Mouse (Mus musculus): ENCODE data around the gene Wdr53.
"Not testable (repeated sequence)": the region's sequence is repeated elsewhere in the genome, so short reads cannot be mapped to it uniquely, and the experiment has no call there.

The Wdr53 gene

DNA sequence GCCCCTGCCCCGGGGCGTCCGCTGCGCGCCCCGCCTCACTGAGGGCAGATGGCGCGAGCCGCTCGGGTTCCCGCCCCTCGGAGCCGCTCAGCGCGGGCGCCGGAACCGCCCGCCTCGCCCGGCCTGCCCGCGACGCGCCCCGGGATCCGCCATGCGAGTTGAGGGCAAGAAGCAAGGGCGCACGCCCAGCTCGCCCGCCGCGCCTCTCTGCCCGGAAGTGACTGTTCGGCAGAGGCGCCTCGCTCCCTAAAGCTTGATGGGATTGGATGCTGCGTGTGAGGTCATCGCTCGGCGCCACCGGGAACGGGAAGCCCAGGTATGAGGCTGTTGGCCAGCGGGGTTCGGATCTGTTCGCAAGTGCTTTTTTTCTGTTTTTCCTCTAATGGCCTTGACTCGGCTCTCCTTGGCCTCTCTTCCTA lies at the start of gene Wdr53, which contains the start of gene Fbxo45:
TSS of gene Wdr53 (plus strand) at position 276 of the 419 bp plus-strand sequence.
TSS of gene Fbxo45 (minus strand) at position 207 of the 419 bp plus-strand sequence.
- DNase-seq: peak; percentile 98 to 99

- DNase-seq: peak; percentile 67 to 70
Measured at GRCm38 (mm10) chr16:32200256-32201003, 46.6 kb upstream of the Wdr53 start.

- peak in 1 of 2 experiments; percentile 21 for DNase-seq
Measured at GRCm38 (mm10) chr16:32201004-32201325, 46.1 kb upstream of the Wdr53 start.

DNA sequence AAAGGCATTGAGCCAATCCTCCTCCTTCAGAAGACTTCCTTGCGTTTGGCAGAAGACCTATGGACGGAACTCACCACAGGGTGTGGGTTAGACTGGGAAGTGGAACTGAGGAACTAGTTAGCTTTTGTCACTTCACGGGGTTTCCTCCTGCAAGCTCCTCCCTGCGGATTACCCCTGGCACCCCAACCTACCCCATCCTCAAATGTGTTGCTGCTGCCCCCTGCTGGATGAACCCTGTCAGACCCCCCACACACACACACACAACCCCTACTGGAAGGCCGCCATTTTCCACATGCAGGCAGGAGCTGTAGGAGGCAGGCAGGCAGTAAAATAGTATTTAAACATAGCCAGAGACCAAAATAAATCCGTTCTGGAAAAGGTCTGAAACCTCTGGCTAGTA lies 44.3 kb upstream of the Wdr53 start:
- peak; percentile 61 for DNase-seq

GRCm38 (mm10) chr16:32204902-32205301 lies 42.1 kb upstream of the Wdr53 start:
- peak; percentile 16 to 26 for DNase-seq

DNA sequence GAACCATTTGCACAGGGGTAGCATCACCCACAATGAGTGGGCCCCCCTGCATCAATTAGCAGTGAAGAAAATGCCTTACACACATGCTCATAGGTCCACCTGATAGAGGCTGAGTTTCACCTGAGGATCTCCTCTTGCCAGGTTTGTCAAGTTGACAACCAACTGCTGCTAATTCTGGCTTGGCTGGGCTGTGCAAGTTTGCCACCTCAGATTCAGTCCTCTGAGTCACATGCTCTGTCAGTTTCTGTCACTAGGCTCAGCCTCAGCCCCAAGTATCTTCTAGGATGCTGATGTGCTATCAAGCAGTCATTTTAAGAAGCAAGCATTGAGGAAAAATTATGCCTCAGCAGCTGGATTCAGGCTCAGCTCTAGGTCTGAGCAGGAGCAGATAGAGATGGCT lies 32.9 kb upstream of the Wdr53 start:
- no peak for DNase-seq

DNA sequence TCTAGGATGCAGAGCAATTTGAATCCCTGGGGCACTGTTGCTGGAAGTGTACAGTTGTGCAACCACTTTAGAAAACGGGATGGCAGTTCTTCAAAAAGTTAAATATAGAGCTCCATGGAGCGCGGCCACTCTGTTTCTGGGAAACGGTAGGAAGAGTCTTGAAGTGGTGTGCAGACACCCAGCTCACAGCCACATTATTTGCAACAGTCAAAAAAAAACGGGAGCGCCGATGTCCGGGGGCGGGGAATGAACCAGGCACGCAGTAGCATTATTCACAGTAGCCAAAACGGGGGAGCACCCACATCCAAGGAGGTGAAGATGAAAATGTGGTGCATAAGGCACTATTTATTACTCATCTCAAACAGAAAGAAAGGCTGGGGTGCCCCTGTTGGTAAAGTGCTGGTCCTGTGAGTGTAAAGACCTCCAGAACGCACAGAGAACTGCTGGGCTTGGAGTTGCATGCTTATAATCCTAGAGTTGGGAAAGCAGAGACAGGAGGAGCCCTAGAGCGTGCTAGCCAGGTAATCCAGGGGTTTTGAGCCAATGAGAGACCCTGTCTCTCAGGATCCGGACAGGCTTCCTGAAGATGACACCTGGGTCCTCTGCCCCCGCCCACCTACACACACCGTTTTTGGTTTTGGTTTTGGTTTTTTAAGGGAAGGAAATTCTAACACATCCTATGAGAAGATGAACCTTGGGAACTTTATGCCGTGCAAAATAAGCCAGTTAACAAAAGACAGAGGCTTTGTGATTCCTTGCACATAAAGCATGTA lies 32.0 kb upstream of the Wdr53 start:
- no peak for DNase-seq

GRCm38 (mm10) chr16:32221803-32222202 lies 25.2 kb upstream of the Wdr53 start:
- no peak for DNase-seq

DNA sequence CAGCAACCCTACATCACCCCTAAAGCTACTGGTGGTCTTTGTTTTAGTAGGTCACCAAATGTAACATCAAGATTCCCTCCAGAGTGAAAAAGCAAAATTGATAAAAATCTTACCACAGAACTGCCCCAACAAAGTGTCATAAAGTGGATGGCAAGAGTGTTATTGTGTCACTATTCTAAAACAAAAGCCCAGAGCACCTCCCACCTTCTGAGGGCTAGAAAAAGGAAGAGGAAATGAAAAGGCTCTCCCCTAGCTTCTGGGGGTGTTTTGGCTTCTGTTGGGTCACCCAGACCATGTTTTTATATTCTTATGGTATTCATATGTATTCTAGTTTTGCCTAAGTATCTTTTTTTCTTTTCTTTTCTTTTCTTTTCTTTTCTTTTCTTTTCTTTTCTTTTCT lies 24.6 kb upstream of the Wdr53 start:
- DNase-seq: no peak

- DNase-seq: not testable (repeated sequence)
Measured at GRCm38 (mm10) chr16:32232050-32232449, 15.0 kb upstream of the Wdr53 start.

DNA sequence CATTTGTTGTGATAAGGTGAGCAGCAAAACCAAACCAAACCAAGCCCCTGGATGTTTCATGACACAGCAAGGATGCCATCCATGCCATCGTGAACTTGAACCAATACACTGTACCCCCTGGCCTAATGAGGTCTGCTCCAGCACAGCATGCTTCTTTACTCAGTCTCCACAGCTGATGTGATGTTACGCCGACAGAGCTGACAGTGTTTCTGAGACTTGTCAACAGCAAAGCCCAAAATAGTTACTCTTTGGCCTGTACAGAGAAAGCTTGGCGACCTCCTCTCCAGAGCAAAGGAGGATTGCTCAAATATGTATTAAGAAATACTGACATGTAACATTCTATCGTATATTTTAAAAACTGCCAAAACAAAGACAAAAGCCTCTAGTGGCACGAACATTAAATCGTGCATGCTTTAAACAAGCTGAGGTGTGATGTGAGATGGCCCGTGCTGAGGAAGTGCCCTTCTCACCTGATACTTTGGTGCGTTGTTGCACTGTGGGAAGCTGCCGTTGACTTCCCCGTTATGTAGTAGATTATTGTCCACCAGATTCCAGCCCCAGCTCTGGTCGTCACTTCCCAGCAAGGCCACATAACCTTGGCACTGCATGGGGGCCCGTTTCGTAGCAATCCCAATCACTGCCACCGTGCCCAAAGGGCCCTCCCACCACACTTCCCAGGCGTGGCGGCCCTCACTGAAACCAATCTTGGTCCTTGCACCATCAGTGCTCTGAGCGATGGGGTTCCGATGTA lies 8.9 kb upstream of the Wdr53 start:
- no peak for DNase-seq

DNA sequence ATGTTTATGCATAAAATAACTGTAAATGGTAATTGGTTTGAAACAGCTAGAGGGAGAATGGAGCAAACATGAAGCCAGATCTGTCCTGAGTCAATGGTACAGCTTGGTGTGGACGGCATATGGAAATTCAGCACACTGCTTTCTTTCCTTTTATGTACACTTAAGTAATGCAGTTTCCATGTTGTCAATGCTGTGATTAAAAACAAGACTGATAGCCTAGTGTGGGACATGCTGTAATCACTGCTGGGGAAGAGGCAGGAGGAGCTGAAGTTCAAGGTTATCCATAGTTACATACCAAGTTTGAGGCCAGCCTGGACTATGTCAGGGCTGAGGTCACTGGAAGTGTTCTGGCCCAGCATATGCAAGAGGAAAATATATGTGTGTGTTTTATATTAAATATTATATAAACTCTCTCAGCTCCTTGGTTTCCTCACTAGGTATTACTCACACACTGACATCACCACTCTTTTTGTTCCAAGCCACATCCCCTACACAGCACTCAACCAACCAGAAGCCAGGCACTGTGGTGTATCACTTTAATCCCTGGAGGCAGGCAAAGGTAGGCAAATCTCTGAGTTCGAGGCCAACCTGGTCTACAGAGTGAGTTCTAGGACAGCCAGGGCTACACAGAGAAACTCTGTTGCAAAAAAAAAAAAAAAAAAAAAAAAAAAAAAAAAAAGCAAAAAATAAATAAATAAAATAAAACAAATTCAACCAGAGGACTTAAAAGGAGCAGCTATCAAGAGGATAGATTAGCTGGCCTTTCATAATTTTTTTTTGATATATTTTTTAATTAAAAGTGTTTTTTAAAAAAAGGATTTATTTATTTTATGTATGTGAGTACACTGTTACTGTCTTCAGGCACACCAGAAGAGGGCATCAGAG lies 7.4 kb upstream of the Wdr53 start:
- no peak for DNase-seq

GRCm38 (mm10) chr16:32243901-32244300 lies 3.1 kb upstream of the Wdr53 start:
- no peak for DNase-seq

GRCm38 (mm10) chr16:32246351-32246791 lies 656 bp upstream of the Wdr53 start:
- DNase-seq: peak; percentile 78

DNA sequence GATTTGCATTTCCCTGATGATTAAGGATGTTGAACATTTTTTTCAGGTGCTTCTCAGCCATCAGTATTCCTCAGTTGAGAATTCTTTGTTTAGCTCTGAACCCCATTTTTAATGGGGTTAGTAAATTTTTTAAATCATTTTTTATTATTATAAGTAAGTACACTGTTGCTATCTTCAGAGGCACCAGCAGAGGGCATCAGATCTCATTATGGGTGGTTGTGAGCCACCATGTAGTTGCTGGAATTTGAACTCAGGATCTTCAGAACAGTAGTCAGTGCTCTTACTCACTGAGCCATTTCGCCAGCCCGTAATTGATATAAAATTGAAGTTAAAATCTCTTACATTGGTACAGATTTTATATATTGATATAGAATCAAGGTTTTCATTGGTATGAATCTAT lies 17.2 kb downstream of the Wdr53 start:
- DNase-seq: not testable (repeated sequence)

DNA sequence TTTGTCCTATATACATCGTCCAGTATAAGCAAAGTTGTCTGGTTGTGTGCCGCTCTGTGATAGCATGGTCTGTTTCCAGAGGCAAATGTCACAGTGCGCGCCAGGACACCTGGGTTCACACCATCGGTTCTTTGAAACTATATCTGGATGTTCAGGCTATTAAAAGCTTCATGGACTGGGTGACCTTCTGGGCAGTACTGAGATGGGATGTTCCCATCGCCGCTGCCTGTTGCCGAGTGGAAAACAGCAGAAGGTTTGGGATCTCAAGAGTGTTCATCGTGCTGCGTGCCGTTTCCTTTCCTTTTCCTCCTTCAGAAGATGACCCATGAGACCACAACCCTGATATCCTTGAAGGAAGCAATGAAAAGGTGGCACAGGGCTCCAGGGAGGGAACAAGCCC lies 24.3 kb downstream of the Wdr53 start, which contains the start of gene Smco1:
TSS of gene Smco1 (plus strand) at position 178 of the 400 bp plus-strand sequence.
- DNase-seq: no peak

- DNase-seq: peak; percentile 30 to 41
Measured at GRCm38 (mm10) chr16:32273338-32273737, 26.3 kb downstream of the Wdr53 start.

GRCm38 (mm10) chr16:32275041-32275440 lies 28.0 kb downstream of the Wdr53 start:
- no peak for DNase-seq

GRCm38 (mm10) chr16:32275830-32276229 lies 28.8 kb downstream of the Wdr53 start:
- DNase-seq: no peak

DNA sequence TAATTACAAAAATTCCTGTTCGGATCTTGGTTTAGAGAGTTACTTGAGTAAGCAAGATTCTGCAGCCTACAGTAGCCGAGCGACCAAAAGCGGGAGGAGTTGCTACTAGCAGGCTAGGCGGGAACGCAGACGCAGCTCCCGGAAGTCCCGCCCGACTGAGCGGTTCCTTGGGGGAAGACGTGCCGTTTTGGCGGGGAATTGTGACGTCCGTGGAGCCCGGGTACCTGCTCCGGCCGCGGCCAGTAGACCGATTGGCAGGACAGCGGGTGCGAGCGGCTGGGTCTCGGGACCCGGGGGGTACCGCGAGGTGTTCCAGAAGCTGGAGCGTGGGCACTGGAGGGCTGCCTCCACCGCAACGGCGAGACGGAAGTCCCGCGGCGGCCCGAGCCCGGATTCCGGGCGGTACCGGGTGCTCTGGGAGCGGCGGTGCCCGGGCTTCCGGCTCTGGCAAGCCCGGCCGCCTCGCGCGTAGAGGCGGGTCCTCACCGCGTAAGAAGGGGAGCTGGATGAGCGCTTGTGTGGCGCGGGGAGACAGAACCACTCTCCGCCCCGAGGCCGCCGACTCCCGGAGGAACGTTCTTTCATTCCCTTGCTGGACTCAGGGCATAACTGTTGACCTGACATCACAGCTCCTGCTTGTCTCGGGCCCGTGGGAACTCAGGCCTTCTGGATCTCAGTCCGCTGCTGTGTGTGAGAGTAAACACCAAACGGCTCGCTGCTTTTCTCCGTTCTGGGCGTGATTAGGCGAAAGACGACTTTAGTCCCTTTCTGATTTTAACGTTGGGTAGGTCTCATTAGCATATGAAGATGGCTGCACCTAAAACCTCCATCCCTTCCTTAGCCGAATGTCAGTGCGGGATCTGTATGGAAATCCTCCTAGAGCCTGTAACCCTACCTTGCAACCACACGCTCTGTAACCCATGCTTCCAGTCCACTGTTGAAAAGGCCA lies 30.6 kb downstream of the Wdr53 start, which contains the start of gene Rnf168:
TSS of gene Rnf168 (plus strand) at position 152 of the 949 bp plus-strand sequence.
- DNase-seq: peak; percentile 92 to 94

- DNase-seq: no peak
Measured at GRCm38 (mm10) chr16:32278396-32278795, 31.4 kb downstream of the Wdr53 start.
